Mouse (Mus musculus) heart, postnatal 0 days (tissue): ENCODE data around the gene Cdkl2.

Experiments
- CTCF ChIP-seq: IDR thresholded peaks from 2 replicates; pipeline ENCODE4 v1.5.1; 2016; ENCODE audit warnings: antibody characterized with exemption, control low read depth, low read depth
- EP300 ChIP-seq: IDR thresholded peaks from 2 replicates; pipeline ENCODE4 v1.6.1; 2016; ENCODE audit warnings: antibody characterized with exemption, low read depth

GRCm38 (mm10) chr5:92081326-92081725 lies 37.6 kb upstream of the Cdkl2 start:
- no peak for TF ChIP-seq EP300
- no peak for TF ChIP-seq CTCF
